Mouse (Mus musculus) ES-Bruce4 (cell line): ENCODE results near the gene Glyctk. TPM values are rescaled to one million over a fixed set of nuclear protein-coding genes. Genes with fewer than 3 reads are reported as not detected.

Experiments
- H3K27ac ChIP-seq: 2 replicates; pipeline ENCODE4 v1.5.1; 2012; ENCODE audit warnings: low read length, inconsistent platforms; ENCODE audit not compliant: insufficient read depth
- H3K27me3 ChIP-seq: 2 replicates; pipeline ENCODE4 v1.6.1; 2012; ENCODE audit warnings: mild to moderate bottlenecking, low read length, inconsistent platforms; ENCODE audit not compliant: control insufficient read depth, poor library complexity, insufficient read depth, severe bottlenecking
- H3K36me3 ChIP-seq: 2 replicates; pipeline ENCODE4 v1.6.1; 2012; ENCODE audit warnings: inconsistent platforms, mild to moderate bottlenecking, low read length, moderate library complexity; ENCODE audit not compliant: control insufficient read depth, poor library complexity, insufficient read depth, severe bottlenecking
- H3K4me1 ChIP-seq: one replicate; pipeline ENCODE4 v1.8.1; 2011; ENCODE audit warnings: low read length; ENCODE audit not compliant: control insufficient read depth, insufficient read depth
- H3K4me3 ChIP-seq: 2 replicates; pipeline ENCODE4 v1.5.1; 2011; ENCODE audit warnings: low read depth, mild to moderate bottlenecking, low read length
- H3K9ac ChIP-seq: 2 replicates; pipeline ENCODE4 v1.6.1; 2012; ENCODE audit warnings: low read depth, mild to moderate bottlenecking, inconsistent platforms; ENCODE audit not compliant: poor library complexity, severe bottlenecking
- H3K9me3 ChIP-seq: replicated peaks from 2 replicates; pipeline ENCODE4 v1.6.1; 2012; ENCODE audit warnings: mild to moderate bottlenecking, low read length, inconsistent platforms; ENCODE audit not compliant: control insufficient read depth, poor library complexity, insufficient read depth, severe bottlenecking
- CTCF ChIP-seq: IDR thresholded peaks from one replicate; pipeline ENCODE4 v1.8.1; 2011; ENCODE audit warnings: low read depth, low read length
- EP300 ChIP-seq: IDR thresholded peaks from 2 replicates; pipeline ENCODE4 v1.6.1; 2011; ENCODE audit warnings: low read depth, low read length; ENCODE audit not compliant: insufficient read depth
- POLR2A ChIP-seq: IDR thresholded peaks from one replicate; pipeline ENCODE4 v1.8.1; 2011; ENCODE audit warnings: low read length; ENCODE audit not compliant: insufficient read depth
- polyA plus RNA-seq: library from polyadenylated mRNA; stranded (reverse); fragments of >200 nt; gene quantifications from 2 replicates; pipeline ENCODE4 v1.2.4, GENCODE M21; 2011; ENCODE audit warnings: low read depth; ENCODE audit not compliant: missing spikeins, insufficient read depth, insufficient read length

The Glyctk gene
- polyA plus RNA-seq, 1 experiment = 1.1 TPM

GRCm38 (mm10) chr9:106147281-106147680 is 10.7 kb downstream of the Glyctk start:
- H3K9ac ChIP-seq = no peak overlapping the region
- H3K27ac ChIP-seq = no peak overlapping the region
- no peaks in the 10 kb centered on the region for H3K9me3 ChIP-seq
- no peaks in the 10 kb centered on the region for H3K4me1 ChIP-seq
- no peaks in the 10 kb centered on the region for H3K36me3 ChIP-seq
- H3K4me3 ChIP-seq = no peak overlapping the region
- no peak for TF ChIP-seq EP300
- no peak for TF ChIP-seq CTCF
- no peak for TF ChIP-seq POLR2A
- no peaks in the 10 kb centered on the region for H3K27me3 ChIP-seq

- Histone ChIP-seq H3K4me3 (no peak overlapping the region), H3K9ac (no peak overlapping the region), H3K9me3 (no peaks in the 10 kb centered on the region), H3K27me3 (no peaks in the 10 kb centered on the region), H3K27ac (no peak overlapping the region), H3K36me3 (no peaks in the 10 kb centered on the region), H3K4me1 (no peaks in the 10 kb centered on the region)
- TF ChIP-seq EP300 = no peak
- no peak for TF ChIP-seq POLR2A
- no peak for TF ChIP-seq CTCF
These were observed 12.4 kb downstream of the Glyctk start for GRCm38 (mm10) chr9:106145582-106145981.

GRCm38 (mm10) chr9:106144176-106144575 is 13.8 kb downstream of the Glyctk start:
- no peaks in the 10 kb centered on the region for H3K27me3 ChIP-seq
- TF ChIP-seq POLR2A = no peak
- TF ChIP-seq CTCF = no peak
- no peak for TF ChIP-seq EP300
- no peak overlapping the region for H3K4me3 ChIP-seq
- H3K9ac ChIP-seq = no peak overlapping the region
- H3K36me3 ChIP-seq = no peaks in the 10 kb centered on the region
- no peaks in the 10 kb centered on the region for H3K9me3 ChIP-seq
- no peaks in the 10 kb centered on the region for H3K4me1 ChIP-seq
- H3K27ac ChIP-seq = no peak overlapping the region

DNA sequence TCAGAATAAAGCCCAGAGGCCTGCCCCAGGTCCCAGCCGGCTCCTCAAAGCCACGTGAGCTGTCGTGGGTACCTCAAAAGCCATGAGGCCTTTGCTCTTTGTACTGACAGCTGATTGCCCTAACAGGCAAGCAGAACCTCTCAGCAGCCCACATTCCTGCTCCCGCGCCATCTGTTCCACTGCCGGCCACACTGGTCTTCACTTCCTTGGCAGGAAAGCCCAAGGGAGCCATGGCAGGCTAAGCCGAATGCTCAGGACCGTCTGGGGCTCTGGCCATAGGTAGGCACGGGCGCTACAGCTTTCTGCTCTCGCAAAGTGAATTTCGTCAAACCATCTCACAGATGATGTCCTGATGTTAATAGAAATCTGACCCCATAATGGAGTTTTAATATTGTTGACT is 16.0 kb downstream of the Glyctk start:
- Histone ChIP-seq H3K9ac (no peak overlapping the region), H3K27me3 (no peaks in the 10 kb centered on the region), H3K36me3 (no peaks in the 10 kb centered on the region), H3K27ac (no peak overlapping the region), H3K9me3 (0 out of 2 replicates have a peak, but pooled peaks cover 3% of the 10 kb centered on the region), H3K4me3 (no peak overlapping the region), H3K4me1 (no peaks in the 10 kb centered on the region)
- TF ChIP-seq EP300 = no peak
- TF ChIP-seq CTCF = no peak
- no peak for TF ChIP-seq POLR2A

- H3K4me1 ChIP-seq = no peaks in the 10 kb centered on the region
- no peak overlapping the region for H3K9ac ChIP-seq
- no peak overlapping the region for H3K4me3 ChIP-seq
- H3K27ac ChIP-seq = no peak overlapping the region
- H3K9me3 ChIP-seq = 0 out of 2 replicates have a peak, but pooled peaks cover 3% of the 10 kb centered on the region
- TF ChIP-seq POLR2A (no peak), CTCF (no peak), EP300 (no peak)
- H3K36me3 ChIP-seq = no peaks in the 10 kb centered on the region
- H3K27me3 ChIP-seq = no peaks in the 10 kb centered on the region
These were observed 18.2 kb downstream of the Glyctk start for GRCm38 (mm10) chr9:106139763-106140162.

GRCm38 (mm10) chr9:106137671-106138216 is 20.2 kb downstream of the Glyctk start:
- TF ChIP-seq CTCF = no peak
- TF ChIP-seq EP300 = no peak
- TF ChIP-seq POLR2A = no peak

More at GRCm38 (mm10) chr9:106137671-106138216, 20.2 kb downstream of the Glyctk start:
- no peak overlapping the region for H3K27ac ChIP-seq
- no peaks in the 10 kb centered on the region for H3K27me3 ChIP-seq
- H3K4me1 ChIP-seq = no peaks in the 10 kb centered on the region
- H3K4me3 ChIP-seq = no peak overlapping the region
- H3K9ac ChIP-seq = no peak overlapping the region
- 0 out of 2 replicates have a peak, but pooled peaks cover 3% of the 10 kb centered on the region for H3K9me3 ChIP-seq
- H3K36me3 ChIP-seq = no peaks in the 10 kb centered on the region
